ENCODE assay signal across 8 mouse cellular contexts in the genomic region with DNA sequence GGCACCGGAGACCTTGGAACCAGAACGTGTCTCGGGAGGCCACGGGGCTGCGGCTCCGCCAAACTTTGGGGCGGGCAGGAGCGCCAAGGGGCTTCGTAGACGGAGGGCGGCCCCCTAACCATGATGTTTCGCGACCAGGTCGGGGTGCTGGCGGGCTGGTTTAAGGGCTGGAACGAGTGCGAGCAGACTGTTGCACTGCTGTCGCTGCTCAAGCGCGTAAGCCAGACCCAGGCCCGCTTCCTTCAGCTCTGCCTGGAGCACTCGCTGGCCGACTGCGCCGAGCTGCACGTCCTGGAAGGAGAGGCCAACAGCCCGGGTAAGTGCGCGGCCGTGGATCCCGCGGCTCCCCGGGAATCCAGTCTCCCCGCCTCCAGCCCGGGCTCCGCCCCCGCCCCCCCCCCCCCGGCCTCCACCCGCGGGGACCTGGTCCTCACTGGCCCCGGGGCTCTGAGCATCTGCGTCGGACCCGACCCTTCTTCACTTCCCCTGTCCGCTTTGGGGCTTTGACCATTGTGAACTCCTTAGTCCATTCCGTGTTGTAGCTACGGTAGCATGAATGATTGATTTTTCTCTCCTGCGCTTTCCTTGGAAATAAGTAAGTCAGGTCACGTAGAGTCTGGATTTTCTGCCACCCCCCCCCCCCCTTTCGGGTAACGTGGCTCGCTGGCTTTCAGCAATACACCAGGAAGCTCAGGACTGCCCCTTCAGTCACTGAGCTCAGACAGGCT. TPM values are rescaled to one million over a fixed set of nuclear protein-coding genes. Genes with fewer than 3 reads are reported as not detected.
DNase-seq lines count a peak whose midpoint lies in the region; ATAC-seq lines count a peak whose summit lies in the region.

No protein-coding gene starts in this region.

- H3K4me2 ChIP-seq in forebrain, embryonic 12.5 days: peak overlapping the region; percentile 94
- peak overlapping the region; percentile 74 for H3K4me2 ChIP-seq in heart, embryonic 14.5 days (ENCODE audit: low read length)
- H3K4me2 ChIP-seq in liver, embryonic 12.5 days: peak overlapping the region; percentile 74
- H3K4me2 ChIP-seq in neural tube, embryonic 14.5 days (ENCODE audit: low read depth, low read length): peak overlapping the region; percentile 99

- peak overlapping the region; percentile 65 for H3K4me3 ChIP-seq in forebrain, embryonic 12.5 days (replicated peaks)
- peak overlapping the region; percentile 87 to 94 for H3K4me3 ChIP-seq in heart, embryonic 14.5 days (ENCODE audit: control insufficient read depth in 1 of 2, insufficient read depth in 1 of 2, low read depth in 1 of 2, low read length in 2 of 2)
- peak overlapping the region; percentile 53 for H3K4me3 ChIP-seq in liver, embryonic 12.5 days
- peak overlapping the region; percentile 56 for H3K4me3 ChIP-seq in neural tube, embryonic 14.5 days (ENCODE audit: low read depth, low read length)

- H3K27ac ChIP-seq in forebrain, embryonic 12.5 days: peak overlapping the region; percentile 82
- H3K27ac ChIP-seq in heart, embryonic 14.5 days (replicated peaks in 1 of 2; ENCODE audit: control insufficient read depth in 1 of 2, insufficient read depth in 1 of 2, low read depth in 2 of 2, low read length in 2 of 2): peak overlapping the region; percentile 96 to 99
- H3K27ac ChIP-seq in liver, embryonic 12.5 days: no peak overlapping the region
- H3K27ac ChIP-seq in neural tube, embryonic 14.5 days (ENCODE audit: low read depth, low read length): peak overlapping the region; percentile 75

- H3K9ac ChIP-seq in forebrain, embryonic 12.5 days: peak overlapping the region; percentile 80
- H3K9ac ChIP-seq in heart, embryonic 14.5 days (ENCODE audit: low read length): peak overlapping the region; percentile 100
- H3K9ac ChIP-seq in liver, embryonic 12.5 days: peak overlapping the region; percentile 31; the same call in 1 of the 2 replicates
- H3K9ac ChIP-seq in neural tube, embryonic 14.5 days (replicated peaks; ENCODE audit: low read depth, low read length): peak overlapping the region; percentile 61

- no peaks in the 10 kb centered on the region for H3K9me3 ChIP-seq in forebrain, embryonic 12.5 days
- no peaks in the 10 kb centered on the region for H3K9me3 ChIP-seq in heart, embryonic 14.5 days (ENCODE audit: control insufficient read depth, low read length)
- no peaks in the 10 kb centered on the region for H3K9me3 ChIP-seq in liver, embryonic 12.5 days (replicated peaks)
- H3K9me3 ChIP-seq in neural tube, embryonic 14.5 days (ENCODE audit: control insufficient read depth, low read length): no peaks in the 10 kb centered on the region

- peak; percentile 74 for DNase-seq in brain, adult 2 months (ENCODE audit: low read depth, low spot score)
- peak; percentile 81 for DNase-seq in kidney, postnatal 10 days
- peak; percentile 19 to 26 for DNase-seq in thymus, postnatal 36 days

- peak; percentile 31 for ATAC-seq in CD4-positive, CD25-positive, alpha-beta regulatory T cell, adult 4 months
- ATAC-seq in forebrain, embryonic 12.5 days (ENCODE audit: low FRiP score): peak; percentile 58
- no peak for ATAC-seq in heart, embryonic 14.5 days (ENCODE audit: insufficient number of reproducible peaks, insufficient read depth, low FRiP score, low read depth)
- ATAC-seq in liver, embryonic 12.5 days: peak; percentile 25; the same call in 1 of the 2 replicates
- ATAC-seq in neural tube, embryonic 14.5 days (ENCODE audit: low read depth): peak; percentile 71

- H3K27me3 ChIP-seq in forebrain, embryonic 12.5 days: peaks cover 9% of the 10 kb centered on the region; the same call in 1 of the 2 replicates
- no peaks in the 10 kb centered on the region for H3K27me3 ChIP-seq in heart, embryonic 14.5 days (ENCODE audit: control insufficient read depth, insufficient read depth, low read length)
- peaks cover 73% of the 10 kb centered on the region for H3K27me3 ChIP-seq in liver, embryonic 12.5 days (replicated peaks)
- H3K27me3 ChIP-seq in neural tube, embryonic 14.5 days (ENCODE audit: control insufficient read depth, insufficient read depth, low read length): peaks cover 11% of the 10 kb centered on the region

- under 1% methylated on average over 41 of the region's 52 CpGs for WGBS in forebrain, embryonic 12.5 days
- under 1% methylated on average over 48 of the region's 52 CpGs for WGBS in heart, embryonic 14.5 days
- WGBS in liver, embryonic 12.5 days (ENCODE audit: insufficient replicate concordance): 1% methylated on average over 52 of the region's 52 CpGs
- WGBS in neural tube, embryonic 14.5 days: under 1% methylated on average over 50 of the region's 52 CpGs

- H3K4me1 ChIP-seq in forebrain, embryonic 12.5 days: peaks cover 29% of the 10 kb centered on the region
- peaks cover 8 to 50% of the 10 kb centered on the region in 2 experiments for H3K4me1 ChIP-seq in heart, embryonic 14.5 days (ENCODE audit: control insufficient read depth in 2 of 2, insufficient read depth in 2 of 2, low read length in 2 of 2)
- peaks cover 33% of the 10 kb centered on the region for H3K4me1 ChIP-seq in liver, embryonic 12.5 days
- H3K4me1 ChIP-seq in neural tube, embryonic 14.5 days (ENCODE audit: control insufficient read depth, insufficient read depth, low read length): peaks cover 5% of the 10 kb centered on the region; the same call in 1 of the 2 replicates

- H3K36me3 ChIP-seq in forebrain, embryonic 12.5 days (replicated peaks): no peaks in the 10 kb centered on the region; the same call in 1 of the 2 replicates
- peaks cover 24% of the 10 kb centered on the region for H3K36me3 ChIP-seq in heart, embryonic 14.5 days (ENCODE audit: control insufficient read depth, insufficient read depth, low read length)
- H3K36me3 ChIP-seq in liver, embryonic 12.5 days: no peaks in the 10 kb centered on the region
- H3K36me3 ChIP-seq in neural tube, embryonic 14.5 days (ENCODE audit: control insufficient read depth, insufficient read depth, low read length): no peaks in the 10 kb centered on the region

RNA-seq across cellular contexts. Expression of a gene that starts 2.2 kb away (rescaled TPM):
- not detected for polyA plus RNA-seq in CD4-positive, CD25-positive, alpha-beta regulatory T cell, adult 4 months (2017; shearing (Covaris generic))
- polyA plus RNA-seq in forebrain, embryonic 12.5 days (2016; fragmentation: Nextera tagmentation; extraction: Ambion mirVana): 5.0 and 5.3 TPM in 2 replicates
- 11.0 and 12.0 TPM in 2 replicates for polyA plus RNA-seq in heart, embryonic 14.5 days (2014; fragmentation: Nextera tagmentation; extraction: Ambion mirVana)
- polyA plus RNA-seq in liver, embryonic 12.5 days (2016; fragmentation: Nextera tagmentation; extraction: Ambion mirVana): 0.65 and 0.67 TPM in 2 replicates
- polyA plus RNA-seq in neural tube, embryonic 14.5 days (2014; fragmentation: Nextera tagmentation; extraction: Ambion mirVana): 2.6 and 3.8 TPM in 2 replicates

RNA-seq across cellular contexts. Expression of a gene that starts 52.9 kb away (rescaled TPM):
- polyA plus RNA-seq in CD4-positive, CD25-positive, alpha-beta regulatory T cell, adult 4 months (2017; shearing (Covaris generic)): 10 to 100 TPM in 1 of 2 experiments, 1 to 10 TPM in 1; 7.4 to 10.1 TPM
- 26.4 and 28.6 TPM in 2 replicates for polyA plus RNA-seq in forebrain, embryonic 12.5 days (2016; fragmentation: Nextera tagmentation; extraction: Ambion mirVana)
- 29.7 and 35.3 TPM in 2 replicates for polyA plus RNA-seq in heart, embryonic 14.5 days (2014; fragmentation: Nextera tagmentation; extraction: Ambion mirVana)
- polyA plus RNA-seq in liver, embryonic 12.5 days (2016; fragmentation: Nextera tagmentation; extraction: Ambion mirVana): 20.6 and 21.7 TPM in 2 replicates
- 23.5 and 26.2 TPM in 2 replicates for polyA plus RNA-seq in neural tube, embryonic 14.5 days (2014; fragmentation: Nextera tagmentation; extraction: Ambion mirVana)

Comparison
In these comparisons a context has a peak if more than half of its experiments do, and no peak if none do; other contexts are left out.
1. DNase-seq: peak in every context shown above with its lines; median percentile 81 in kidney, postnatal 10 days; 74 in brain, adult 2 months; 22 in thymus, postnatal 36 days.
2. H3K9ac ChIP-seq: peak in every context shown above with its lines; median percentile 100 in heart, embryonic 14.5 days; 80 in forebrain, embryonic 12.5 days; 61 in neural tube, embryonic 14.5 days; 31 in liver, embryonic 12.5 days.